Mouse (Mus musculus) cerebral cortex, adult 2 months (tissue): Measurements from ENCODE around the gene Ppp2ca.

Experiments used
- WGBS: fragments of 180-500 bp; shearing (Covaris S2); methylation state at CpG from one replicate; pipeline ENCODE4 v1.1.7; 2018; 5-methylcytosine and 5-hydroxymethylcytosine counted together

The Ppp2ca gene

GRCm38 (mm10) chr11:52098398-52098946 is at the start of gene Ppp2ca:
Gene Ppp2ca, plus strand, starts transcription at chr11:52098681.
- 0% methylated on average over 53 of the region's 53 CpGs for WGBS

GRCm38 (mm10) chr11:52053371-52053770 is 45.1 kb upstream of the Ppp2ca start:
- WGBS = 79% methylated on average over 6 of the region's 6 CpGs

- WGBS = 52% methylated on average over 3 of the region's 3 CpGs
Observed at GRCm38 (mm10) chr11:52054728-52055127, 43.8 kb upstream of the Ppp2ca start.

- 63% methylated on average over 5 of the region's 5 CpGs for WGBS
Observed at GRCm38 (mm10) chr11:52056198-52056597, 42.3 kb upstream of the Ppp2ca start.

- WGBS = 85% methylated on average over 5 of the region's 5 CpGs
Observed at GRCm38 (mm10) chr11:52059001-52059400, 39.5 kb upstream of the Ppp2ca start.

- 94% methylated on average over 4 of the region's 4 CpGs for WGBS
Observed at GRCm38 (mm10) chr11:52060315-52060714, 38.2 kb upstream of the Ppp2ca start.

- WGBS = 97% methylated on average over 5 of the region's 5 CpGs
Observed at GRCm38 (mm10) chr11:52062406-52062805, 36.1 kb upstream of the Ppp2ca start.

GRCm38 (mm10) chr11:52064398-52064797 is 34.1 kb upstream of the Ppp2ca start:
- WGBS = 51% methylated on average over 3 of the region's 3 CpGs

- 69% methylated on average over 5 of the region's 5 CpGs for WGBS
Observed at GRCm38 (mm10) chr11:52065841-52066240, 32.6 kb upstream of the Ppp2ca start.

- WGBS = 81% methylated on average over 10 of the region's 10 CpGs
Observed at GRCm38 (mm10) chr11:52071768-52072167, 26.7 kb upstream of the Ppp2ca start.

- WGBS = 92% methylated on average over 8 of the region's 8 CpGs
Observed at GRCm38 (mm10) chr11:52073528-52074170, 24.8 kb upstream of the Ppp2ca start.

- 78% methylated on average over 14 of the region's 14 CpGs for WGBS
Observed at GRCm38 (mm10) chr11:52074626-52075470, 23.6 kb upstream of the Ppp2ca start.

- WGBS = 67% methylated on average over 19 of the region's 19 CpGs
Observed at GRCm38 (mm10) chr11:52075794-52076633, 22.5 kb upstream of the Ppp2ca start.

- 77% methylated on average over 6 of the region's 6 CpGs for WGBS
Observed at GRCm38 (mm10) chr11:52076742-52077352, 21.6 kb upstream of the Ppp2ca start.

- 78% methylated on average over 4 of the region's 4 CpGs for WGBS
Observed at GRCm38 (mm10) chr11:52077939-52078338, 20.5 kb upstream of the Ppp2ca start.

GRCm38 (mm10) chr11:52079978-52080377 is 18.5 kb upstream of the Ppp2ca start:
- WGBS = 21% methylated on average over 5 of the region's 5 CpGs

GRCm38 (mm10) chr11:52080656-52081055 is 17.8 kb upstream of the Ppp2ca start:
- 97% methylated on average over 2 of the region's 2 CpGs for WGBS

- WGBS = 19% methylated on average over 4 of the region's 4 CpGs
Observed at GRCm38 (mm10) chr11:52085857-52086203, 12.7 kb upstream of the Ppp2ca start.

- WGBS = 12% methylated on average over 9 of the region's 9 CpGs
Observed at GRCm38 (mm10) chr11:52086204-52086864, 12.1 kb upstream of the Ppp2ca start.

GRCm38 (mm10) chr11:52089291-52089690 is 9.2 kb upstream of the Ppp2ca start:
- 59% methylated on average over 8 of the region's 8 CpGs for WGBS

GRCm38 (mm10) chr11:52091261-52091660 is 7.2 kb upstream of the Ppp2ca start:
- WGBS = 52% methylated on average over 9 of the region's 9 CpGs
